Mouse (Mus musculus) CH12F3 (cell line): ENCODE measurements around the gene Rhoc.

Source experiments
- in situ Hi-C: fragments of 300-500 bp; cut with MboI; formaldehyde crosslinking; loops from 2 replicates; pipeline ENCODE4 v1.14.3; 2020; ENCODE audit warnings: low sequenced_read_pairs

Rhoc gene

DNA sequence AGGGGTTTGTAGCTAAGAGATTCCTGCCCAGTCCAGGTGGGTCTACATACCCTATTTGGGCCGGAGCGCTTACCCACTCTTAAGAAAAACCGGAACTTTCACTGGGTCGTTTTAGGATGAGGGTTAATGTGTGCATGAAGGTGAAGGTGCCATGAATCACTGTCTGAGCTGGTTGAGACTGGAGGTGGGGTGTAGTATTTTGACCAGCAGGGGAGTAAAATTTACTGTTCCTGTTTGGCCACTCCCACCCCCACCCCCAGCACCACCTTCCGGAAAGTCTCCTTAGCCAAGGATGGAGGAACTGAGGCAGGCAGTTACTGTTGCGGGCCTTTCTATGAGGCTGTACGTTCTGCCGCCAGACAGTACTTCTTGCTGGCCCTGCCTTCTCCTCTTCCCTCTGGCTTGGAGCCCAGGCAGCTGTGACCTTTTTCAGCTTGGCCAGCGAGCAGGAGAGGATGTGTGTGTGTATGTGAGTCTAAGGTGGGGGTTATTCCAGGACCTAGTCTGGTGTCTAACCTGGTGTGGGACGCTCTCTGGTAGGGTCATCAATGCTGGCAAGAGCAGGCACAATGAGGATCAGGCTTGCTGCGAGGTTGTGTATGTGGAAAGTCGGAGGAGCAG lies 6.0 kb upstream of the Rhoc start:
- in situ Hi-C loops: no loop called here

DNA sequence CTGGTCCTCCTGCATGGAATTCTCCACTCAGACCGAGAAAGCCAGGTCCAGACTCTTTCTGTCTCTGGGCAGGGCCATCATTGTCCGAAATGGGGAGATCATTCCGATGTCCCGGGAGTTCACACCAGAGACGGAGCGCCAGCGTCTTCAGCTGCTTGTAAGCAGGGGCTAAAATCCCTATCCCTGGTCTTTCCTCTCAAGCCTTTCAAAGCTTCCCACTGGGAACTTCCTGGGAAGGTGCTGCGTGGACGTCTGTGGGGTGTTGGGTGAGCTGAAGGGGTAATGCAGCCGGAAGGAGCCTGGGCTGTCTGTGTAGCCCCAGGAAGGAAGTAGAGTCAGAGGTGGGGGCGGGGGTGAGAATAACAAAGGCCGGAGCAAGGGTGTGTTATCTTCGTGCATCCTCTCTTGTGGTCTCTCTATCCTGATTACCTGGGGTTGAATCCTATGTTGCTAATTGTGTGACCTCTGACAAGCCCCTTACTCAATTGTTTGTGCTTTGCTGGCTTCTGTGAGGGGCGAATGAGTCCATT lies 4.1 kb upstream of the Rhoc start:
- in situ Hi-C loops: no loop called here

DNA sequence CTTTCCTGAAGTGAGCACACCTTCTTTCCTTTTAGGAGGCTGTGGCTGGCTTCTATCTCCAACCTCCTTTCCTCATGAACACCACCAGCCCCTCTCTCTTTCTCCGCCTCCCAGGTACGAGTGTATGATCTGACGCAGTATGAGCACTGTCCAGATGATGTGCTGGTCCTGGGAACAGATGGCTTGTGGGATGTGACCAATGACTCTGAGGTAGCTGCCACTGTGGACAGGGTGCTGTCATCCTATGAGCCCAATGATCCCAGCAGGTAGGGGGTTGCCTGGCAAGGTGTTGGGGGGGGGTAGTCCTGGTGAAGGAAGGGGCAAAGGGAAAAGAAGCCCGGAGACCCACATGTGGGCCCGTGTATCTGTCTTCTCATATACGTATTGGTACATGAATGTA lies 2.9 kb upstream of the Rhoc start:
- in situ Hi-C loops: no loop called here

DNA sequence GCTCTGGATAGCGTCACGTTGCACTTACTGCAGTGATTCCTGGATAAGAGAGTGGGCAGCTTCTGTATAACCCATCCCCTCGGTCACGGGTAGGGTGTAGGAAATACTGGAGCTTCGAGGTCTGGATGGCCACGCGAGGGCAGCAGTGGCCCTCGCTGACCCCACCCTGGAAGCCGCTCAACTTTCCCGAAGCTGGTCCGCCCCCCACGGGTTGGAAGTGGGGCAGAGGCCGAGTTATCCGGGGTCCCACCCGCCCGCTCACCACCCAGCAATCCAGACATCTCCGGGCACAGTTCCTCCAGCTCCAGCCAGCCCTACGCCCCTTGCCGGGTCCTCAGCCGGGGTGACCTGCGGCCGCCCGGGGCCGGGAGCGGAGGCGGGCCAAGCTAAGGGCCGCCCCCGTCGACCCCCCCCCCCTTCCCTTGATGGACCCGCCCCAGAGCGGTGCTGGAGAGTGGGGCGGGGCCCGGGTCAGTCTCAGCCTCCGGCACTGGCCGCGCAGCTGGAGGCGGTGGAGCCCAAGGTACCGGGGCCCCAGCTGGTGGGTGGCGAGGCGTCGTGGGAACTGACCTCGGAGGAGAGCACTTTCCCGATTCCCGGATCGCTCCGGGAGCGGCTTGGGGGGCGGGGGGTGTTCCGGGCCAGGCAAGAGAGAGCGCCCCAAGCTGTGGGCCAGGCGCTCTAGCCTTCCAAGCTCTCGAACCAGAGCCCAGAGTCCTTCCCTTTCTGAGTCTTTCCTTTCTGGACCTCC lies 561 bp downstream of the Rhoc start:
- in situ Hi-C loops: no loop called here

DNA sequence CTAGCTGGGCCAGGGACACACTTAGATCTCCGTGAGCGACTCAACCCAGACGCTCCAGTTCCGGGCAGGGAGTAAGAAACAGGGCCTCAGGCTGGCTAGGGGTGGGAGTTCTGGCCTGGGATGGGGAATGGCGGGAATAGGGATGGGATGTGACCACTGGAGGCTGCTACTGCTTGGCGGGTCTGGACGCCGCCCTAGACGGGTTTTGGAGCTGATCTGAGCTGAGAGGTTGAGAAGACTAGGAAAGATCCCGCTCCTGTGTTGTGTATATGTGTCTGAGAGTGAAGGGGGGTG lies 1.1 kb downstream of the Rhoc start:
- in situ Hi-C loops: no loop called here

DNA sequence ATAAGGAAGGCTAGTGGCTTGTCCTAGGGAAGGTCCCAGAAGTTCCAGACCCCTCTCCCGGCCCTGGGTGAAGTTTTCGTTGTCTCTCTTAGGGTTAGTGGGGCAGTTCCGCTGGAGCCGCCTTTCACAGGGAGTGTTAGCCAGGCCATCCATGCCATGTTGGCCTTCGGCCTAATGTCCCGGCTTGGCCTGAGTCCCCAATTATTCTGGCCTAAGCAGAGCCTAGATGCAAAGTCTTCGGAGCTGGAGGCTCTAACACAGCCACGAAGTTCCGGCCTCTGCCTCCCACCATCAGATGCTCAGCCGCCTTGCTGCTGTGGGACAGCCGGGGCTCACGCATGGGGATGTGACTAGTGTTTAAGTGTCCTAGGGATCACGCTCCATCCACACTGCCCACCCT lies 1.6 kb downstream of the Rhoc start:
- in situ Hi-C loops: no loop called here

DNA sequence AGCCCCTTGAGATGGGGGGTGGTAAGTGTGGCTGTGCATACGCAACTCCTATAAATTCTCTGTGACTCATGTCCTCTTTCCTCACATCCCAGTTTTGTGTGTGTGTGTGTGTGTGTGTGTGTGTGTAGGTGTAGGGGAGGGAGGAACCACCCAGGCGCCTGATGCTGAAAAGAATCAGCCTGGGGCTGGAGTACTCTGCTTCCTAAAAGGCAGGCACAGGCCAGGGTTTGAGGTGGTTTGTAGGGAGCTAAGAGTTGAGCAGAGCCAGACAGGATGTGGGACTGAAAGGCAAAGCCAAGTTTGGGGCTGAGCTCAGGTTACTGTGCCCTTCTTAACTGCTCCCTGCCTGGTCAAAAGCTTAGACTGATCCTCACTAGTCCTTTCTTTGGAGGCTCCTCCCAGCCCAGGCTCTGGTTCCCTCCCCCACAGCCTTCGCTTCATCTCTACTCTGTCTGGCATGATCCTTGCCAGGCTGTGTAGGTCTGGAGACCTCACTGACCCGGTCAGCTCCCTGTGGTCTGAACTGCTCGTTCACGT lies 2.3 kb downstream of the Rhoc start:
- in situ Hi-C loops: no loop called here

DNA sequence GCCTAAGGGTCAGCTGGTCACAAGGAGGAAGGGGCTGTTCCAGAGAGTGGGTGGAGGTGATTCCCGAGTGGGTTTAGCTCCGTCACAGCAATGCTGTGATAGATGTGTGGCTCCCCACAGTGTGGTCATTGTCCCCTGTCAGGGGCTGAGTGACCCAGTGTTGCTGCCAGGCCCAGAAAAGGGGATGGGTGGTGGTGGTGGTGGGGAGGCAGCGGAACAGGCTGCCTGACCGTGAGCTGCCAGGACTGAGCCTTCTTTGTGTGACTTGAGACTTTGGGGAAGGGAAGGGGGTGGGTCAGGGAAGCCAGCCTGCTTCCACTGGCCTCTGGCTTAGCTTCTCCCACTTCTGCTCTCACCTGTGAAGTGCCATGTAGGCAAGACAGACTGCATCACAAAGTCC lies 2.8 kb downstream of the Rhoc start:
- in situ Hi-C loops: no loop called here

DNA sequence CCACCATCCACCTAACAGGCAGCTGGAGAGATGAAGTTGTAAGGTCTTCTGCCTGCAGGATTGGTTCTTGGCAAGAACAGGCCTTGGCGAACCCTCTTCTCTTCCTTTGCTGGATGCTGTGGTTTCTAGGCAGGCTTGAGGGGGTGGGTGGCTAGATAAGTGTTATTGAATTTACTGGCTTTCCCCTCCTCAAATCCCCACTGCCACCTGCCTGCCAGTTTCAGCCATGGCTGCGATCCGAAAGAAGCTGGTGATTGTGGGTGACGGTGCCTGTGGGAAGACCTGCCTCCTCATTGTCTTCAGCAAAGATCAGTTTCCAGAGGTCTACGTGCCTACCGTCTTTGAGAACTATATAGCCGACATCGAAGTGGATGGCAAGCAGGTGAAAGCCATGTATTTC lies 3.5 kb downstream of the Rhoc start:
- in situ Hi-C loops: no loop called here

DNA sequence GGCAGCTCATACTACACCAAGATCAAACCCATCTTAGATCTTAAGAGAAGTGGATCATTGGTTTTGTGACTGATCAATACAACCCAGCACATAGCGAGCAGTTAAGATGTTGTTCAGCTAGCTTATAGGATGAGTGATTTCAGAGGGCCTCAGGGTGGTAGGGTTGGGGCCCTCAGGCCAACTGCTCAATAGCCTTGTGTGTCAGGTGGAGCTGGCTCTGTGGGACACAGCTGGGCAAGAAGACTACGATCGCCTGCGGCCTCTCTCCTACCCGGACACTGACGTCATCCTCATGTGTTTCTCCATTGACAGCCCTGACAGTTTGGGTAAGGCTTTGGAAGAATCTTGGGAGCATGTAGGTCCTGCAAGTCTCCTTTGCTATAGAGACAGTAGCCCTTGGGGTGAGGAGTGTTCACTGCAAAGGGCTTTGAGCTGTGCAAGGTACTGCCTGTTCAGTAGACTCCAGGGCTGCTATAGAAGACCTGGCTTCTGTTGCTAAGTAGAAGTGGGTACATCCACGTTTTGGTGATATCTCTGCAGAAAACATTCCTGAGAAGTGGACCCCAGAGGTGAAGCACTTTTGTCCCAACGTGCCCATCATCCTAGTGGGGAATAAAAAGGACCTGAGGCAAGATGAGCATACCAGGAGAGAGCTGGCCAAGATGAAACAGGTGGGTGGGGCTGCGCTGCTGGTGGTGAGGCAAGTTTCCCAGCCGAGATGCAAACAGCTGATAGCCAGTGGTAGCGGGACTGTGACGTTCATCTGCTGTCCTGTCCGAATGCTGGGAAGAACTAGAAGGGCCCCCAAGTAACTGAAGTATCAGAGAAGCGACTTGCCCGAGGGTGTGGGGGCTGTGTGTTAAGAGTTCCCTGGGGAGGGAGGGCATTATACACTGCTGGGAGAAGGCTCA lies 4.4 kb downstream of the Rhoc start:
- in situ Hi-C loops: no loop called here

DNA sequence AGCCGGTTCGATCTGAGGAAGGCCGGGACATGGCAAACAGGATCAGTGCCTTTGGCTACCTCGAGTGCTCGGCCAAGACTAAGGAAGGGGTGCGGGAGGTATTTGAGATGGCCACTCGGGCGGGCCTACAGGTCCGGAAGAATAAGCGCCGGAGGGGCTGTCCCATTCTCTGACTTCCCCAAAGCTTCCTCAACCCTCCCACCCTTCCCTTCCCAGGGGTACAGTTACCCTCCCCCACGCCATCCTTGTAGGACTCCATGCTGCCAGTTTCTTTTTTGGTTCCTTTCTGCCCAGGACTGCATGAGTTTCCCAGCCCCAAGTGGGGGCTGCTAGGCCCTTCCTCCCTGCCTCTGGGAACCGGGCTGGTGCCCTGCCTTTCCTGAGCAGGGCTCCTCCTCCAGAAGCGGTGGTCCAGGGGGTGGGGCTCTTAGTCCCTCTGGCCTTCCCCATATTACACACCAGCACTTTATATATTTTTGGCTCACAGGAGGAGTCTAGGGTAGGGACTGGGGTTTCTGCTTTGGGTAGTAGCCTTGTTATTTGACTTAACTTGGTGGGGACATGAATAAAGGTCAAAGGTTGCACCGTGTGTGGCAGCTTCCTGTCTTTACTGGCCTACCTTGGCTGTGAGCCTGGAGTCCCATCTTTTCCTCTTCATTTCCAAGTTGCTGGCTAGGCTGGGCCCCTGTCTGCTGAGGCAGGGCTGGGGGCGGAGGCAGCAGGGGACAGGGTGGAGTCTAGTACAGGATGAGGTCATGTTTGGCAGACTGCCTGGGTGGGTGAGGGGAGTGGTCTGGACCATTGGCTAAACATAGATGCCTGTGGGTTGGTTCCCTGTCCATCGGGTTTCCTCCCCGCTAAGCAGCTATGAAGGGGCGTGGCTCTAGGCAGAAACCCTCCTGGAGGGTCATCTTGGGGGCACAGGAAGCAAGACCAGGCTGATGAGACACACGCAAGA lies 6.0 kb downstream of the Rhoc start:
- in situ Hi-C loops: no loop called here

DNA sequence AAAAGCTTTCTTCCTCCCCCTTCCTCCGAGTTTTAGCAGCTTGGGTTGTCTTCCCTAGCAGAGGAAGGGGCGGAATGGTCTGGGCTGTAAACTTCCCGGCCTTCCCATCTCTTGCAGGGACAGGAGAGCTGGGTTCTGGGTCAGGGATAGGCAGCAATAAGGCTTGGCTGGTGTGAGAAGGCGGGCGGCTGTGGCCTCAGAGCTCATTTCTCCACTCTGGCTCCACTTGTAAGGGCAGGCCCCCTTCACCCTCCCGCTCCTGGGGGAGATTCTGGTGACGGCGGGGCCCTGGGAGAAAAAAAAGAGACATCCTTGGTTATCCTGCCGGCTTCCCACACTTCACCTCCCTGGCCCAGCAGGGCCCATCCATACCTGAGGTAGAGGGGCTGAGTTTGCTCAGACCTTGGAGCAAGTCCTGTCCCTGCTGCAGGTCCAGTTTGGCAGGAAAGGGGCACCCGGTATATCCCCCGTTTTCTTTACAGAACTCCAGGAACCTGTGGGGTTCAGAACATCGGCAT lies 6.8 kb downstream of the Rhoc start:
- in situ Hi-C loops: no loop called here

DNA sequence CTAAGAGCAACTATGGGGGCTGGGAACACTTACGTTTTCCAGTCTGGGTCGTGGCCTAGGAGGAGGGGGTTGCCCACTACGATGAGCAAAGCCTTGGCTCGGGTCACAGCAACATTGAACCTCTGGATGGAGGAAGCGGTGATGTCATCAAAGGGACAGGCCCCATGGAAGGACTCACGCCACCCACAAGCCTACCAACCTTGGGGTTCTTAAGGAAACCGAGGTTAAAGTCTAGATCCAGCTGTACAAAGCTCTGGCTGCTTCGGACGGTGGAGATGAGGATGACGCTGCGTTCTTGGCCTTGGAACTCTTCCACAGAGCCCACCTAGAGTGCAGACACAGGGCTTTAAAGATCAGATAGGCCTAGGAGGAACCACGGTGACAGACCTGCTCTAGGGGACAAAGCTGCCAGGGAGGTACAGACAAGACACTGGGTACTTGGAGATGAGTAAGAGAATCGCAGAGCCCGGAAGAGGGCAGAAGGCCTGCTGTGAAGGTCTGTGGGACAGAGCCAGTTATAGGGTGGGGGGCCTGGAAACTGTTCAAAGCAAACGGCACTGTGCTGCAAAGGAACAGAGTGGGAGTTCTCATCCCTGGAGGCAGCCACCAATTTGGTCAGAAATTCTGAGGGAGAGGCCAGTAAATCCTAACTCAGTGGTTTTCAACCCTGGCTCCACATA lies 7.6 kb downstream of the Rhoc start:
- in situ Hi-C loops: no loop called here

DNA sequence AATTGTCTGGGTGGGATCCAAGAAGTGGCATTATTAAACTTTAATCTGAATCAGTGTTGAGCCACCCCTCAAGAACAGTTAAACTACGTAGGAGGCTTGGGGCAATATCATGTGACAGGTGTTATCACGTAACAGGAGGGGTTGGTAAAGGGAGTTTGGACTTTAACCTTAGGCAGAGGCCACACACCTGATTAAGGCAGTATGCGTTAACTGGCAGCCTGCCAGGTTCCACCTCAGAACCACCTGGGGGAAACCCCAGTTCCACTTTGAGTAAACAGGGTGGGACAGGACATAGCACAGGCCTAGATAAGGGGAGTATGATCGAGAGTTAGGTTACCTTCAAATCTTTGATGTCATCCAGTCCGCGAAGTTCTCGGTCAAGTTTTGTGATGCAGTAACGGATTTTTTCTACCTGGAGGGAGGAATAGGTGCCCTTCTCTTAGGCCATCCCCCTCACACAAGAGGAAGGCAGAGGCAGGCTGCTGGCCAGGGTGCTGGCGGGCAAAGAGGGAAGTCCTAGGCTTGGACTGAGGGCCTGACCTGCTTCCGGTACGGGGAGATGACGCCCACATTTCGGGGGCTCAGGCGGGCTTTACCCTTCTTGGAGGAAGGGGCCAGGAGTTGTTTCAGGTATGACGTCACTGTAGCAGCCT lies 8.4 kb downstream of the Rhoc start:
- in situ Hi-C loops: no loop called here

DNA sequence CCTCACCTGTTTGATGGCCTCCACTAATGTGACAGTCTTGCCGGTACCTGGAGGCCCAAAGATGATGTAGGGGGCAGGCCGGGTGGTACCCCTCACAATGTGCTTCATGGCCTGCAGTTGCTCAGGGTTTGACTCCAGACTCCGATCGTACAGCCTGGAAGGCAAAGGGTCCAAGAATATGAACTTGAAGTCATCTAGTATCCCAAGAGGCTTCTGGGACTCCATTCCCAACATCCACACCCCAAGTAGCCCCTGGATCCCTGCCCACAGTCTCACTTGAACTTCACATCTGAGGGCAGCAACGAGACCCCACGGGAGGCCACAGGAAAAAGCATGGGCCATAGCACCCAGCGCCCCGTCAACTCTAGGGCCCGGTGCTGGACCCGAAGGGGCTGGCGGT lies 12.5 kb downstream of the Rhoc start:
- in situ Hi-C loops: no loop called here

DNA sequence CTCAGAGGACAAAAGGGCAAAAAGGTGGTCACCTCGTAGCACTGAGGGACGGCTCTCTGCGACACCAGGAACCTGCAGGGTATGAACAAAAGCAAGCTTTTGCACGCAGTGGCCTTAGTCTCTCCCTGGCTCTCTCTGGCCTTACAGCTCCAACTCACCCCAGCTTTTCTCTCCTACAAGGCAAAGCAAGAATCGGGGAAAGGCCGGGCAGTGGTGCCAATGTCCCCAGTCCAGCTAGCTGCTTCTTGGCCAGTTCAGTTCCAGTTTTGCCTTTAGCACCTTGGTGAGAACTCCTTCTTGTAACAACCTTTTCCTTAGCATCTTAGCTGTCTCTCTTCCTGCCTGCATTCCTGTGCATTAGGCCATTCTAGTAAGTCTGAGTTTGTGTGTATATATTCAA lies 13.3 kb downstream of the Rhoc start:
- in situ Hi-C loops: no loop called here

DNA sequence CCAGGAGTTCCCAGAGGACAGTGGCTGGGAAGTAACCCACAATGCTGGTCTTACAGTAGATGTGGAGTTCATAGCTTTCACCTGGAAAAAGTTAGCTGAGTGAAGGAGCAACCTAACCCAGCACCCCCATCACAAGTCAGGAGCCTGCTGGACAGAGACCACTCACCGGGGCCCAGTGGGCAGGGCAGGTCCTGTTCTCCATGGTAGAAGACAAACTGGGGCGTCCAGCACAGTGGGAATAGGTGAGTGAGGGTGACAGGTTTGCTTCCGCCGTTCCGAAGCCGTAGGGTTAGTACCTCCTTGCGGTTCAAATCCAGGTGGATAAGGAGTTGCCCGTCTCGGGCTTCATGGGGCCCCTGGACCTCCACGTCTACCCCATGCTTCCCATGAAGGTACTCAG lies 16.1 kb downstream of the Rhoc start:
- in situ Hi-C loops: no loop called here

DNA sequence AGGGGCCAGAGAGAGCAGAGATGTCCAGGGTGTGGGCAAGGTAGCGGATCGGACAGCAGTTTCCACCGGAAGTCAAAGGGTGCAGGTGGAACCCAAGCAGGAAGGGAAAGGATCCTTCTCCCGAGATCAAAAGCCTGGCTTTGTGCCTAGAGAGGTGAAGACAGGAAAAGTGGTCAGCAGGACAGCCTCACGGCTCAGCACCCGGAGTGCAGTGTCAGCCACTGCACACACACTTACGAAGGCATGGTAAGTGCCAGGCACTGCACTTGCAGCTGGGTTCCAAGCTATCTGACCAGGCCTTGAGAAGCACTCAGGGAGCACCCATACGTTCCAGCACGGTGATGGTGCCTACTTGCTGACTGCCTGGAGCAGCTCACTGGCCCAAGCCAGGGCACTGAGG lies 17.4 kb downstream of the Rhoc start:
- in situ Hi-C loops: no loop called here

DNA sequence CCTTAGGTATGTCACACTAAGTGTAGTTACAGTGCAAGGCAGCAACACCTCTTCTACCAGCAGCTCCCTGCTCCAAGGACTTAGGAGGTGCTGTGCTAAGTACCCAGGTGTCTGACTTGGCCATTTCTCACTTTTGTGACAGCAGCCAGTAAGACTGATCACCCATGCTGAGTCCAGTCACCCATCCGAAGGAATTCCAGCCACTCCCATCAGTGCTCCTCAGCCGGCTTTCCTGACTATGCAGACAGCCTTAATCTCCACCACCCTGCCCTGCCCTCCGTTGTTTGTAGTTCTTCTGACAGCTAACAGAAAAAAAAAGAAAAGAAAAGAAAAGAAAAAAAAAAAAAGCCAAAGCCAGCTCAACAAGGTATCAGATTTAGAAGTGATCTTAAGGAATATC lies 23.6 kb downstream of the Rhoc start:
- in situ Hi-C loops: no loop called here
